ENCODE assay signal across 13 mouse cellular contexts in the genomic region with DNA sequence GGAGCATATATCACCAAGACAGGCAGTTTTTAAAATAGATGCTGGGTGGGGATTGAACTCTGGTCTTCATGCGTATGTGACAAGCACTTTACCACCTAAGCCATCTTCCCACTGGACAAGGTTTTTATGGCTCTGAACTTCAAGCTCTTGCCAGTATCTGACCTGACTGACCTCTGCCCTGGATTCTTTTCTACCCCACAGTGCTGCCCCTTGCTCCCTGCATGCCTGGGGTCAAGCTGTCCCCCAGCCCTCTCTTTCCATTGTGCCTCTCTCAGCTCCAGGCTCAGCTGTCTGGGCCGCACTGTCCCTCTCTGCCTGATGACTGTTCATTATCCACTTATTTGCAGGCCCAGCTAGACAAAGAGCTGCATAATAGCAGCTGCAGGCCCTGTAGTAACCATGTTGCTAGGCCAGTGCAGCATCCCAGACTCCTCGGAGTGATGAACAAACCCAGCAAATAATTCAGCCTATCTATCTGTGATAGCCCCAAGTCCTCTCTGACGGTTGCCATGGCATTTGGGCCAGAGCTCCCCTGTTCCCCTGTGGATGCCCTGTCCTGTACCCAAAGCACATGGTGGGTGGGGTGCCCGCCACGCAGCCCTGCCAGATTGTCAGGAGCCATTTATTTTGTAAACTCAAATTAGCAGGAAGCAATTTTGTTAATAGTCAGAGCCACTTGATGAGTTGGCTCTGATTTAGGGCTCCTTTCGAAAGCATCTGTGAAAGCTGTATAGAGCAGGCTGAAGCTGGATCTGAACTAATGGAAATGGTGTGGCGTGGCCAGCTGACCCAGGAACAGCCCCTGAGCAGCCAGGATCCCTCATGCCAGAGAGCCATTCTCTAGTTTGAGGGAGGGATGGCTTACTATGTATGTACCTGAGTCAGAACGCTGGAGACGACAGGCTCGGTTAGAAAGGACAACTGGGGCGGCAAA. TPM values are rescaled to one million over a fixed set of nuclear protein-coding genes. Genes with fewer than 3 reads are reported as not detected.
DNase-seq lines count a peak whose midpoint lies in the region; ATAC-seq lines count a peak whose summit lies in the region.
"Had no signal": no experiment of that assay in that cellular context is flagged by ENCODE, and none has a peak within 500 bp of the region (broad histone marks: within the 10 kb centered on the region; RNA-seq: fewer than 3 reads in every experiment).

No protein-coding gene starts in this region.

- H3K9ac ChIP-seq in forebrain, embryonic 15.5 days (replicated peaks) = no peak overlapping the region
- peak overlapping the region; percentile 13; the same call in 1 of the 2 replicates for H3K9ac ChIP-seq in neural tube, embryonic 13.5 days
- H3K9ac ChIP-seq: kidney, embryonic 15.5 days; limb, embryonic 12.5 days had no signal

- peak; percentile 72; the same call in 1 of the 2 replicates for ATAC-seq in forebrain, embryonic 15.5 days (replicated peaks)
- peak; percentile 67 for ATAC-seq in neural tube, embryonic 13.5 days (ENCODE audit: low read depth)
- no peak for ATAC-seq in activated CD4-positive, CD25-positive, alpha-beta regulatory T cell, adult 4 months

- H3K4me1 ChIP-seq in embryonic facial prominence, embryonic 10.5 days = peaks cover 14% of the 10 kb centered on the region
- H3K4me1 ChIP-seq in forebrain, embryonic 15.5 days = peaks cover 3% of the 10 kb centered on the region; the same call in 1 of the 2 replicates
- H3K4me1 ChIP-seq in neural tube, embryonic 13.5 days (replicated peaks) = peaks cover 36% of the 10 kb centered on the region
- H3K4me1 ChIP-seq: kidney, embryonic 15.5 days had no signal

- WGBS in embryonic facial prominence, embryonic 10.5 days = 77% methylated on average over 12 of the region's 12 CpGs
- WGBS in forebrain, embryonic 15.5 days = 57% methylated on average over 12 of the region's 12 CpGs
- WGBS in neural tube, embryonic 13.5 days = 46% methylated on average over 12 of the region's 12 CpGs

- no peak overlapping the region for H3K4me2 ChIP-seq in forebrain, embryonic 15.5 days (replicated peaks)
- no peak overlapping the region for H3K4me2 ChIP-seq in neural tube, embryonic 13.5 days
- H3K4me2 ChIP-seq: kidney, embryonic 15.5 days; limb, embryonic 12.5 days had no signal

- DNase-seq in embryonic facial prominence, embryonic 10.5 days (ENCODE audit: low spot score) = peak; percentile 35
- DNase-seq in mesoderm, embryonic 11.5 days (ENCODE audit: low read depth, low spot score) = peak; percentile 55
- no peak for DNase-seq in heart, adult 9 months (ENCODE audit: low spot score in 2 of 2)
- no peak for DNase-seq in ovary, postnatal 10 days (ENCODE audit: low spot score)
- DNase-seq in cerebellum, adult 11 months = no peak
- DNase-seq: gastrocnemius, postnatal 25 days; lung, adult 2 months; thymus, adult 2 months had no signal

- no peak overlapping the region for H3K4me3 ChIP-seq in embryonic facial prominence, embryonic 10.5 days
- no peak overlapping the region for H3K4me3 ChIP-seq in forebrain, embryonic 15.5 days
- H3K4me3 ChIP-seq in neural tube, embryonic 13.5 days = no peak overlapping the region
- H3K4me3 ChIP-seq: kidney, embryonic 15.5 days; limb, embryonic 12.5 days had no signal

- H3K9me3 ChIP-seq in embryonic facial prominence, embryonic 10.5 days = no peaks in the 10 kb centered on the region
- H3K9me3 ChIP-seq in forebrain, embryonic 15.5 days = no peaks in the 10 kb centered on the region
- no peaks in the 10 kb centered on the region for H3K9me3 ChIP-seq in neural tube, embryonic 13.5 days
- H3K9me3 ChIP-seq: kidney, embryonic 15.5 days; limb, embryonic 12.5 days had no signal

- H3K27me3 ChIP-seq in embryonic facial prominence, embryonic 10.5 days (replicated peaks; ENCODE audit: low read depth, poor library complexity, severe bottlenecking) = no peaks in the 10 kb centered on the region
- H3K27me3 ChIP-seq in forebrain, embryonic 15.5 days = no peaks in the 10 kb centered on the region
- H3K27me3 ChIP-seq in neural tube, embryonic 13.5 days = no peaks in the 10 kb centered on the region
- H3K27me3 ChIP-seq: kidney, embryonic 15.5 days had no signal

- H3K36me3 ChIP-seq in embryonic facial prominence, embryonic 10.5 days (replicated peaks) = peaks cover 11% of the 10 kb centered on the region
- no peaks in the 10 kb centered on the region for H3K36me3 ChIP-seq in forebrain, embryonic 15.5 days
- H3K36me3 ChIP-seq in neural tube, embryonic 13.5 days = no peaks in the 10 kb centered on the region
- H3K36me3 ChIP-seq: kidney, embryonic 15.5 days; limb, embryonic 12.5 days had no signal

- H3K27ac ChIP-seq in embryonic facial prominence, embryonic 10.5 days (replicated peaks) = peak overlapping the region; percentile 62
- H3K27ac ChIP-seq in forebrain, embryonic 15.5 days (replicated peaks) = peak overlapping the region; percentile 47; the same call in 1 of the 2 replicates
- H3K27ac ChIP-seq in neural tube, embryonic 13.5 days (replicated peaks) = peak overlapping the region; percentile 81
- H3K27ac ChIP-seq: kidney, embryonic 15.5 days; limb, embryonic 12.5 days had no signal

RNA-seq across cellular contexts. Expression of gene Hspa4, which starts 47.8 kb away (rescaled TPM):
- polyA plus RNA-seq in embryonic facial prominence, embryonic 10.5 days (2016; fragmentation: Nextera tagmentation; extraction: Ambion mirVana) = 130 and 136 TPM in 2 replicates
- 51.8 and 54.7 TPM in 2 replicates for polyA plus RNA-seq in forebrain, embryonic 15.5 days (2015; fragmentation: Nextera tagmentation; extraction: Ambion mirVana)
- polyA plus RNA-seq in neural tube, embryonic 13.5 days (2015; fragmentation: Nextera tagmentation; extraction: Ambion mirVana) = 56.1 and 63.0 TPM in 2 replicates
- 10 to 100 TPM; 22.3 to 33.7 TPM for polyA plus RNA-seq in activated CD4-positive, CD25-positive, alpha-beta regulatory T cell, adult 4 months (2017; shearing (Covaris generic))

Comparison
In these comparisons a context has a peak if more than half of its experiments do, and no peak if none do; other contexts are left out.
1. DNase-seq: peak in embryonic facial prominence, embryonic 10.5 days (single experiment) and mesoderm, embryonic 11.5 days (single experiment); none in heart, adult 9 months (0 of 2), ovary, postnatal 10 days (single experiment) and cerebellum, adult 11 months (single experiment).
2. Peak in every context shown above with its lines, with median percentiles within 50 percentile points of each other: H3K27ac ChIP-seq.